Mouse (Mus musculus) liver, embryonic 16.5 days (tissue): ENCODE results near the gene Fnbp1. TPM values are rescaled to one million over a fixed set of nuclear protein-coding genes. Genes with fewer than 3 reads are reported as not detected.

Source experiments
- ATAC-seq: fragments of 200-750 bp; cut with Nextera tagmentation; 2 replicates; pipeline ENCODE4 v1.8.0; 2017; ENCODE audit warnings: low read depth, mild to moderate bottlenecking, moderate number of reproducible peaks, moderate library complexity
- H3K27ac ChIP-seq: fragments of 300-500 bp; sonication (generic); 2 replicates; pipeline ENCODE4 v1.5.1; 2014; ENCODE audit warnings: mild to moderate bottlenecking, low read length
- H3K27me3 ChIP-seq: fragments of 300-500 bp; sonication (generic); 2 replicates; pipeline ENCODE4 v1.6.1; 2014; ENCODE audit warnings: low read depth, low read length, mixed read lengths; ENCODE audit not compliant: control insufficient read depth, insufficient read depth
- H3K36me3 ChIP-seq: fragments of 300-500 bp; sonication (generic); 2 replicates; pipeline ENCODE4 v1.6.1; 2014; ENCODE audit warnings: mild to moderate bottlenecking; ENCODE audit not compliant: control insufficient read depth, insufficient read depth
- H3K4me1 ChIP-seq: fragments of 300-500 bp; sonication (generic); 2 replicates; pipeline ENCODE4 v1.6.1; 2014; ENCODE audit warnings: low read depth, low read length, mixed read lengths; ENCODE audit not compliant: control insufficient read depth
- H3K4me2 ChIP-seq: fragments of 300-500 bp; sonication (generic); 2 replicates; pipeline ENCODE4 v1.6.1; 2014; ENCODE audit warnings: low read depth, low read length, mixed read lengths
- H3K4me3 ChIP-seq: fragments of 300-500 bp; sonication (generic); 2 replicates; pipeline ENCODE4 v1.5.1; 2014; ENCODE audit warnings: low read depth, mild to moderate bottlenecking, low read length
- H3K9ac ChIP-seq: fragments of 300-500 bp; sonication (generic); 2 replicates; pipeline ENCODE4 v1.6.1; 2014; ENCODE audit warnings: low read depth, low read length
- H3K9me3 ChIP-seq: fragments of 300-500 bp; sonication (generic); replicated peaks from 2 replicates; pipeline ENCODE4 v1.6.1; 2016; ENCODE audit warnings: low read length; ENCODE audit not compliant: control insufficient read depth
- WGBS: fragments of 180-500 bp; shearing (Covaris S2); extraction: QIAGEN DNeasy Blood & Tissue Kit; methylation state at CpG from one replicate; pipeline ENCODE4 v1.1.7; 2014; ENCODE audit not compliant: insufficient replicate concordance; 5-methylcytosine and 5-hydroxymethylcytosine counted together
- polyA plus RNA-seq: library from polyadenylated mRNA; unstranded; fragments of >200 nt; fragmentation: Nextera tagmentation; extraction: Ambion mirVana; gene quantifications from 2 replicates; pipeline ENCODE4 v1.2.1, GENCODE M21; 2015

Gene Fnbp1
- polyA plus RNA-seq, 1 experiment from 2014 or later = 5.9 TPM

GRCm38 (mm10) chr2:31036811-31037210, 105.0 kb downstream of the Fnbp1 start:
- WGBS = 74% methylated on average over 6 of the region's 6 CpGs
- ATAC-seq = no peak
- Histone ChIP-seq H3K27me3 (no peaks in the 10 kb centered on the region), H3K4me1 (no peaks in the 10 kb centered on the region), H3K36me3 (peaks cover 15% of the 10 kb centered on the region), H3K27ac (no peak overlapping the region), H3K9ac (no peak overlapping the region), H3K4me2 (no peak overlapping the region), H3K4me3 (no peak overlapping the region), H3K9me3 (no peaks in the 10 kb centered on the region)

GRCm38 (mm10) chr2:31031972-31032371, 109.8 kb downstream of the Fnbp1 start:
- 79% methylated on average over 7 of the region's 7 CpGs for WGBS
- Histone ChIP-seq H3K4me3 (no peak overlapping the region), H3K9me3 (no peaks in the 10 kb centered on the region), H3K27me3 (no peaks in the 10 kb centered on the region), H3K4me2 (no peak overlapping the region), H3K9ac (no peak overlapping the region), H3K36me3 (peaks cover 10% of the 10 kb centered on the region), H3K4me1 (no peaks in the 10 kb centered on the region), H3K27ac (no peak overlapping the region)
- no peak for ATAC-seq

GRCm38 (mm10) chr2:31026642-31027041, 115.2 kb downstream of the Fnbp1 start:
- Histone ChIP-seq H3K4me2 (no peak overlapping the region), H3K9me3 (no peaks in the 10 kb centered on the region), H3K27me3 (no peaks in the 10 kb centered on the region), H3K9ac (no peak overlapping the region), H3K27ac (no peak overlapping the region), H3K4me3 (no peak overlapping the region), H3K36me3 (no peaks in the 10 kb centered on the region), H3K4me1 (no peaks in the 10 kb centered on the region)
- WGBS = 60% methylated on average over 8 of the region's 8 CpGs
- no peak for ATAC-seq

- ATAC-seq = no peak
- 53% methylated on average over 3 of the region's 3 CpGs for WGBS
- Histone ChIP-seq H3K4me2 (no peak overlapping the region), H3K9ac (no peak overlapping the region), H3K27me3 (no peaks in the 10 kb centered on the region), H3K9me3 (no peaks in the 10 kb centered on the region), H3K4me1 (no peaks in the 10 kb centered on the region), H3K36me3 (no peaks in the 10 kb centered on the region), H3K4me3 (no peak overlapping the region), H3K27ac (no peak overlapping the region)
Observed at GRCm38 (mm10) chr2:31025458-31025857, 116.3 kb downstream of the Fnbp1 start.

- Histone ChIP-seq H3K36me3 (no peaks in the 10 kb centered on the region), H3K9ac (no peak overlapping the region), H3K4me1 (no peaks in the 10 kb centered on the region), H3K27ac (no peak overlapping the region), H3K4me2 (no peak overlapping the region), H3K9me3 (no peaks in the 10 kb centered on the region), H3K4me3 (no peak overlapping the region), H3K27me3 (no peaks in the 10 kb centered on the region)
- 25% methylated on average over 5 of the region's 5 CpGs for WGBS
- ATAC-seq = peak; percentile 5; the same call in 1 of the 2 replicates
Observed at GRCm38 (mm10) chr2:31024618-31025370, 117.0 kb downstream of the Fnbp1 start.

GRCm38 (mm10) chr2:31023940-31024339, 117.9 kb downstream of the Fnbp1 start:
- no peaks in the 10 kb centered on the region for H3K4me1 ChIP-seq
- no peak overlapping the region for H3K4me3 ChIP-seq
- no peaks in the 10 kb centered on the region for H3K36me3 ChIP-seq
- ATAC-seq = no peak
- H3K4me2 ChIP-seq = no peak overlapping the region
- 61% methylated on average over 5 of the region's 5 CpGs for WGBS
- no peak overlapping the region for H3K9ac ChIP-seq
- no peaks in the 10 kb centered on the region for H3K27me3 ChIP-seq
- no peak overlapping the region for H3K27ac ChIP-seq
- H3K9me3 ChIP-seq = no peaks in the 10 kb centered on the region

GRCm38 (mm10) chr2:31020202-31020601, 121.6 kb downstream of the Fnbp1 start:
- no peaks in the 10 kb centered on the region for H3K27me3 ChIP-seq
- H3K27ac ChIP-seq = no peak overlapping the region
- no peak overlapping the region for H3K4me3 ChIP-seq
- no peaks in the 10 kb centered on the region for H3K36me3 ChIP-seq
- no peaks in the 10 kb centered on the region for H3K9me3 ChIP-seq
- ATAC-seq = no peak
- no peaks in the 10 kb centered on the region for H3K4me1 ChIP-seq
- 75% methylated on average over 2 of the region's 2 CpGs for WGBS
- no peak overlapping the region for H3K9ac ChIP-seq
- H3K4me2 ChIP-seq = no peak overlapping the region

GRCm38 (mm10) chr2:31019011-31019410, 122.8 kb downstream of the Fnbp1 start:
- no peak for ATAC-seq
- Histone ChIP-seq H3K4me3 (no peak overlapping the region), H3K9ac (no peak overlapping the region), H3K4me2 (no peak overlapping the region), H3K4me1 (no peaks in the 10 kb centered on the region), H3K27ac (no peak overlapping the region), H3K9me3 (no peaks in the 10 kb centered on the region), H3K27me3 (no peaks in the 10 kb centered on the region), H3K36me3 (no peaks in the 10 kb centered on the region)
- WGBS = 78% methylated on average over 8 of the region's 8 CpGs

- 70% methylated on average over 8 of the region's 8 CpGs for WGBS
- Histone ChIP-seq H3K4me2 (no peak overlapping the region), H3K4me1 (no peaks in the 10 kb centered on the region), H3K36me3 (no peaks in the 10 kb centered on the region), H3K27ac (no peak overlapping the region), H3K9ac (no peak overlapping the region), H3K4me3 (no peak overlapping the region), H3K9me3 (no peaks in the 10 kb centered on the region), H3K27me3 (no peaks in the 10 kb centered on the region)
- ATAC-seq = no peak
Observed at GRCm38 (mm10) chr2:31018519-31018918, 123.3 kb downstream of the Fnbp1 start.
